In genomic region chr3:37724171-37724804, GRCm38 (mm10) we compare ENCODE assay signal across 8 mouse cellular contexts. TPM values are rescaled to one million over a fixed set of nuclear protein-coding genes. Genes with fewer than 3 reads are reported as not detected.
A peak's percentile ranks its signal among the peaks of the same experiment; 100 is the strongest.
DNase-seq lines count a peak whose midpoint lies in the region; ATAC-seq and TF ChIP-seq lines count a peak whose summit lies in the region.

Gene Gm5148, minus strand, starts transcription at chr3:37724490.

- H3K27ac ChIP-seq in forebrain, embryonic 13.5 days = peak within 1 kb of the TSS; percentile 42
- peak within 1 kb of the TSS; percentile 95 for H3K27ac ChIP-seq in intestine, postnatal 0 days (ENCODE audit: low read depth, low read length)

- intact Hi-C loops in left cerebral cortex, postnatal 36 days (cut with DNase I) = loop anchor here (5.0 kb wide), 1 partner anchor 82 kb away; no protein-coding TSS in a partner anchor

- DNase-seq in CD4-positive helper T cell, adult 2 months (ENCODE audit: low read depth, low spot score) = peak; percentile 89
- peak; percentile 94 for DNase-seq in brain, adult 2 months (ENCODE audit: low read depth, low spot score)
- DNase-seq in left cerebral cortex, postnatal 36 days (ENCODE audit: low spot score in 2 of 2) = peak; percentile 60 to 63
- peak; percentile 69 to 71 for DNase-seq in right cerebral cortex, postnatal 10 days (ENCODE audit: low spot score in 2 of 2)
- no peak for DNase-seq in gastrocnemius, adult 8-10 months (ENCODE audit: low spot score in 2 of 2)

- H3K36me3 ChIP-seq in forebrain, embryonic 13.5 days (ENCODE audit: poor library complexity, severe bottlenecking) = no peaks in the 10 kb centered on the region
- H3K36me3 ChIP-seq in intestine, postnatal 0 days (ENCODE audit: control insufficient read depth, insufficient read depth) = no peaks in the 10 kb centered on the region

- peak within 1 kb of the TSS; percentile 60 for H3K9ac ChIP-seq in forebrain, embryonic 13.5 days
- peak within 1 kb of the TSS; percentile 38 for H3K9ac ChIP-seq in intestine, postnatal 0 days (ENCODE audit: low read depth, low read length)

- H3K4me1 ChIP-seq in forebrain, embryonic 13.5 days = peaks cover 31% of the 10 kb centered on the region
- H3K4me1 ChIP-seq in intestine, postnatal 0 days (replicated peaks; ENCODE audit: control insufficient read depth, insufficient read depth, low read length) = peaks cover 7% of the 10 kb centered on the region; the same call in 1 of the 2 replicates

- no peaks in the 10 kb centered on the region for H3K9me3 ChIP-seq in forebrain, embryonic 13.5 days (replicated peaks)
- no peaks in the 10 kb centered on the region for H3K9me3 ChIP-seq in intestine, postnatal 0 days (ENCODE audit: control insufficient read depth)

- peak; percentile 71 for ATAC-seq in forebrain, embryonic 13.5 days
- ATAC-seq in intestine, postnatal 0 days = peak; percentile 93
- peak; percentile 14 for ATAC-seq in megakaryocyte progenitor cell, adult 5-6 weeks (replicated peaks; ENCODE audit: poor library complexity)

- TF ChIP-seq CTCF in intestine, postnatal 0 days (IDR thresholded peaks at IDR 0.05; ENCODE audit: low read depth) = peak; percentile 72

- peak within 1 kb of the TSS; percentile 43 for H3K4me3 ChIP-seq in forebrain, embryonic 13.5 days
- H3K4me3 ChIP-seq in intestine, postnatal 0 days (ENCODE audit: low read depth, low read length) = peak within 1 kb of the TSS; percentile 26

- 2% methylated on average over 24 of the region's 24 CpGs for WGBS in forebrain, embryonic 13.5 days
- WGBS in intestine, postnatal 0 days = 13% methylated on average over 24 of the region's 24 CpGs

- H3K27me3 ChIP-seq in forebrain, embryonic 13.5 days = peaks cover 6% of the 10 kb centered on the region; the same call in 1 of the 2 replicates
- H3K27me3 ChIP-seq in intestine, postnatal 0 days (replicated peaks; ENCODE audit: control insufficient read depth, insufficient read depth, low read length) = no peaks in the 10 kb centered on the region

- peak within 1 kb of the TSS; percentile 77 for H3K4me2 ChIP-seq in forebrain, embryonic 13.5 days
- H3K4me2 ChIP-seq in intestine, postnatal 0 days (replicated peaks; ENCODE audit: low read depth) = peak within 1 kb of the TSS; percentile 68

RNA-seq across cellular contexts. Expression of gene Gm5148, which starts in this region (rescaled TPM):
- 5.2 and 5.3 TPM in 2 replicates for polyA plus RNA-seq in forebrain, embryonic 13.5 days (2015; fragmentation: Nextera tagmentation; extraction: Ambion mirVana)
- 4.5 and 5.7 TPM in 2 replicates for polyA plus RNA-seq in intestine, postnatal 0 days (2015; fragmentation: Nextera tagmentation; extraction: Ambion mirVana)
- 1 to 10 TPM; 3.7 to 3.9 TPM for total RNA-seq in left cerebral cortex, postnatal 36 days (2021)
- 0.39 and 0.52 TPM in 2 replicates for total RNA-seq in megakaryocyte progenitor cell, adult 5-6 weeks (2015)
- 20.9 and 25.2 TPM in 2 replicates for total RNA-seq in megakaryocyte progenitor cell, adult 5-6 weeks (2017)
- total RNA-seq in gastrocnemius, adult 8-10 months (2022) = under 1 TPM in 1 of 4 experiments, not detected in 3; 0.45 TPM

Comparison
In these comparisons a context has a peak if more than half of its experiments do, and no peak if none do; other contexts are left out.
1. DNase-seq: peak in CD4-positive helper T cell, adult 2 months (single experiment), brain, adult 2 months (single experiment), left cerebral cortex, postnatal 36 days (2 of 2) and right cerebral cortex, postnatal 10 days (2 of 2); none in gastrocnemius, adult 8-10 months (0 of 2).
2. ATAC-seq: peak in every context shown above with its lines; median percentile 93 in intestine, postnatal 0 days; 71 in forebrain, embryonic 13.5 days; 14 in megakaryocyte progenitor cell, adult 5-6 weeks.